Mouse (Mus musculus) large intestine, adult 2 months (tissue): ENCODE data around the gene Tmem189. TPM values are rescaled to one million over a fixed set of nuclear protein-coding genes. Genes with fewer than 3 reads are reported as not detected.

Experiments
- DNase-seq: peaks from one replicate; pipeline ENCODE4 v3.0.0-alpha.2; 2012; ENCODE audit warnings: low read depth, low spot score
- WGBS: fragments of 180-500 bp; shearing (Covaris S2); methylation state at CpG from one replicate; pipeline ENCODE4 v1.1.7; 2018; 5-methylcytosine and 5-hydroxymethylcytosine counted together
- polyA plus RNA-seq: library from polyadenylated mRNA; depleted of rRNA; stranded (reverse); fragments of >200 nt; gene quantifications from 2 replicates; pipeline ENCODE4 v1.2.3, GENCODE M21; 2012

The Tmem189 gene
- polyA plus RNA-seq, 1 experiment, result 19.3 TPM

DNA sequence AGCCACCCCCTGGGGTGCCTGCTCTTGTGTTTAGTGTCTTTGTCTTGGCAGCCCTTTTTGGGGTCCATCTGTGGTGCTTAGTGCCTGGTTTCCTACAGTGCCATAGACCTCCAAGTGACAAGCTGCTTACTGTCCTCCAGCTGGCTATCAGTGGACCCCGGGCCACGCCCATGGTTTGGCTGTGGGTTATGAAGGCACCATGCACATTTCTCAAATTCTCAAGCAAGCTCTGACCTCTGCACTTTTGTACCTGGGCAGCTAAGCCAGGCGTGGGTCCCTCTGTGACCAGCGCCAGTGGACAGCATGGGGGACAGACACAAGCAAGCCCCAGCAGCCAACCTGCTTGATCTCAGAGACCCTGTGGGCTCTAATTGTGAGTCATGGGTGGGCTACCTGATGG, 14.8 kb upstream of the Tmem189 start:
- no peak for DNase-seq
- WGBS, result 93% methylated on average over 4 of the region's 4 CpGs

DNA sequence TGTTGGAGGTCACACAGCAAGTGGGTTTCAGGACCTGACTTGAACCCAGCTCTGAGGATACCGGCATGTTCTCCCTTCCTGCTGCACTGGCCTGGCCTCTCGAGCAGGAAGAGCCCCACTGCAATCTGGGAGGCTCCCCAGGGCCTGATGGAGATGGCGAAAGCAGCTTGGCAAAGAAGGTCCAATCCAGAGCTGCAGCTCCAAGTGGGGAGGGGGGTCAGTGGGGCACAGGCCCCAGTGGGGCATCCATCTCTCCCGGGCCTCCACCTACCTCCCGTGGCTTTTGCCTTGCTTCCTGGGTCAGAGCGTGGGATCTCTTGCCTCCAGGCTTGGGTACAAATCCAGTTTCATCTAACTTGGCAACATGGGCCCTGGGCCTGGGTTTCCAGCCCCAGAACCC, 12.5 kb upstream of the Tmem189 start:
- WGBS, result 86% methylated on average over 6 of the region's 6 CpGs
- no peak for DNase-seq

DNA sequence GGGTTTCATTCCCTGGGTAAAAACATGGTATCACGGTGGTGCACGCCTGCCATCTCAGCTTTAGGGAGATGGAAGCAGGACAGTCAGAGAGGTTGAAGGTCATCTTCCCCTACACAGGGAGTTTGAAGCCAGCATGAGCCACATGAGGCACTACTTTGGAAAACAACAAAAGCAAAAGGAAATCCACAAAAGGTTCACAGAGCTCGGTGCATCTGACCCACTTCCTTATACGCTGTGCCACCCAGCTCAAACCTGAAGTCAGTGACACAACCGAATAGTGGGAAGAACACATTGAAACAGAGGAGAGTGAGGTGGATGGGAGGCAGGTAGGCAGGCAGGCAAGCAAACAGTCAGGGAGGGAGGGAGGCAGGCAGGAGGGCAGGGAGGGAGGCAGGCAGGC, 11.8 kb upstream of the Tmem189 start:
- DNase-seq, result no peak
- 60% methylated on average over 5 of the region's 5 CpGs for WGBS

DNA sequence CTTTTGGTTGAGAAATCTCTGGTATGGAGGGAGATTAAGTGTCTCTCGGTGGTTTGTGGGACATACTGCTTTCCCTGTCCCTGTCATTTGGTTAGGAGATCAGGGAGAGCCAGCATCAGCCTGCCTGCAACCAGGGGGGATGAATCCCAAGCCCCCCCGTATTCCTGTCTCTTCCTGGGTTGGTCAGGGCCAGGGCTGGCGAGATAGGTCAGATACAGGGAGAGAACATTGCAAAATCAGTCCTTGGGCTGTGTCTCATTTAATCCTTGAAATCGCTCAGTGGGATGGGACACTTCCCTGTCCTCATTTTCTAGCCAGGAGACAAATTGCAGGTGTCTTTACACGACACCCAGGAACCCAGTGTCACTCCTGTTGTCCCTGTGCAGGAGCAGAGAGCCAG, 10.4 kb upstream of the Tmem189 start:
- 71% methylated on average over 5 of the region's 5 CpGs for WGBS

DNA sequence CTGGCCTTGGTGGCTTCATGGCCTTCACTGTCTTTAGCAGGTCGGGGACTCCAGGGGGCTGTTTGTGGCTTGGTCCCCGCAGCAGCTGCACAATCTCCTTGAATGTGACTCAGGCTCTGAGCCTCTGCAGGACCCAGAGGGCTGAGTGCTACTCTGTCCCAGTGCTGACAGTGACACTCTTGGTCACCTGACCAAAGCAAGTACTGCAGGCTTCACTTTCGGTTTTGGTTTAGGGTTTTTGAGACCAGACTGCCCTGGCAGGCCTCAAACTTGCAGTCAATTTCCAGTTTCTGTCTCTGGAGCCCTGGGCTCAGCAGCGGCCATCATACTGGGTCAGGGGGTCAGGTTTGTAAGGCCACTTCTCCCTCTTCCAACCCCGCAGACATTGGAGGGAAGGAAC, 8.3 kb upstream of the Tmem189 start:
- DNase-seq, result peak; percentile 73
- 8% methylated on average over 5 of the region's 5 CpGs for WGBS

More for the DNA sequence above, 10.4 kb upstream of the Tmem189 start:
- no peak for DNase-seq

DNA sequence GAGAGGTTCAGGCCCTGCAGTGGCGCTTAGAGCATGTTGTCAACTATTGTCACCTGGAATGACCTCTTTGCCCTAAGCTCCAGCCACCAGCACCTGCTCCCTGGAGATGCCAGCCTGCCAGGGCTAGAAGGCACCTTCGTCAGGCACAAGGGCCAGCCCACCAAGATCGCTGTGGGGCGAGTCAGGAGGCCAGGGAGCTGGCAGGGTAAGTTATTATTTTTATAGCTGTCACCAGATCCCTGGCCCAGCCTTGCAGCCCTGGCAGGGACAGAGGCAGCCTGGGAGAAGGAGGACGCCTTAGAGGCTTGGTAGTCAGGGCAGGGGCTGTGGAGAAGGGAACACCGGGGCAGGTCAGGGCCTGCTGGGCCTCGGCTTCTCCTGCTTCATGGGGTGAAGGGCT, 6.5 kb upstream of the Tmem189 start:
- DNase-seq, result no peak
- WGBS, result 34% methylated on average over 7 of the region's 7 CpGs

DNA sequence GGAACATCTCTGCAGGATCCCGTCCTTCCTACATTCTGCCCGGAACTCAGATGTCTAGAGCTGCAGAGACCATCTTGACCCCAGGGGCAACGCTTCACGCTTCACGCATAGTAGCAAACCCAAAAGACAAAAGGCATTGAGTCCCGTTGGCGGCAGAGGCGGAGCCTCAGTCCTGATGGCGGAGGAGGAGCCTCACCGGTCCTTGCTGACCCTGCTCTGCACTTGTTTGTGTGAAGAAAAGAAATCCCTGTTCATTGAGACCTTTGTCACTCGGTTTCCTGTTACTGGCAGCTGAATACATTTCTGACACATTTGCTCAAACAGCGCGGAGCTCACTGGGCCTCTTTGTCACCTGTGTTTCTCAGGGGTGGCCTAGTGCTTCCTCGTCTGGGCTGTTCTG, 5.9 kb upstream of the Tmem189 start:
- 54% methylated on average over 14 of the region's 14 CpGs for WGBS
- no peak for DNase-seq

DNA sequence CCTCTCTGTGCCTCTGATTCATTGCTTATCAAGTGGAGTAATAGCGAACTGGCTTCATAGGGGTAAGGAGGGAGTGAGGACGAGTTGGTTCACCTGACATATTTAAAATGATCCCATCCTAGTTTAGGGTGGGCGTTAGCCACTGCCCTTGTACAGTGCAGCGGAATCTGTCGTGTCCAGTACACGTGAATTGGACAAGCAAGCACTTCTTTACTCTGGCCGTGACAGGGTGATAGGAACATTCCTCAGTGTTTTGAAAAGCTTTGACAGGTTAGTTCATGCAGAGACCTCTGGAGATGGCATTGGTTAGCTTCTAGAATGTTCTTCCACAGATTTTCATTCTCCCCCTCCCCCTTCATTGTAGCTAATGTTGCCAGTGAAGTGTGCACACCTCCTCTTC, 5.3 kb upstream of the Tmem189 start:
- no peak for DNase-seq
- WGBS, result 96% methylated on average over 7 of the region's 7 CpGs

DNA sequence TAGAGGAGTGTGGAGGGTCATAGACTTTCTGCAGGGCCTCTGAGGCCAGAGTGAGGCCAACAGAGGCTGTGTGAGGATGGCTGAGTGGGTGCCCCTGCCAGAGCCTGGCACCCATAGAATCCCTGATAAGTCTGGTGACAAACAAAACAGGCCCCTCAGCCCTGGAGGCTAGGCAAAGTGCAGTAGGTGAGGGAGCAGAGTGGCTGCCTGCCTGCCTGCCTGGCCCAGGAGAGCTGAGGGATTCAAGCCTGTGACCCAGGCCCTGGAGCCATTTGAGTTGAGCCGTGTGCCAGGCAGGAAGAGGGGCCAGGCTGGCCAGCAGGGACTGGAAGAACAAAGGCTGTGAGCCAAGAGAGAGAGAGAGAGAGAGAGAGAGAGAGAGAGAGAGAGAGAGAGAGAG, 4.6 kb upstream of the Tmem189 start:
- 50% methylated on average over 1 of the region's 1 CpGs for WGBS
- DNase-seq, result no peak

DNA sequence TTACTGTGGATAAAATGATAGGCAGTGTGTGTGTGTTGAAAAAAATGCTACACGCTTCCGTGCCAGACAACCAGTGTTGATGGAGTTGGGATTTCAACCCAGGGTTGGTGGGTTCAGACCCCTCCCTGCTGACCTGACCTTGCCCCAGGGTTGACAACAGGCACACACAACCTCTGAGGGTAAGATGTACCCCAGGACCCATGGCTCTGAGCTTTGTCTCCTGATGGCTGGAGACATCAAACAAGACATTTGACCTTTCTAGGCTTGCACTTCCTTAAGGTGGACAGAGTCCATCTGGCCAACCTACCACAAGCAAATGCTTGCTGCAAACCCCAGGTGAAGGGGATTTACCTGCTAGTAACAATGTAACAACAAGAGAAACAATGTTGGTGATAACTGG, 3.9 kb upstream of the Tmem189 start:
- 79% methylated on average over 2 of the region's 2 CpGs for WGBS

DNA sequence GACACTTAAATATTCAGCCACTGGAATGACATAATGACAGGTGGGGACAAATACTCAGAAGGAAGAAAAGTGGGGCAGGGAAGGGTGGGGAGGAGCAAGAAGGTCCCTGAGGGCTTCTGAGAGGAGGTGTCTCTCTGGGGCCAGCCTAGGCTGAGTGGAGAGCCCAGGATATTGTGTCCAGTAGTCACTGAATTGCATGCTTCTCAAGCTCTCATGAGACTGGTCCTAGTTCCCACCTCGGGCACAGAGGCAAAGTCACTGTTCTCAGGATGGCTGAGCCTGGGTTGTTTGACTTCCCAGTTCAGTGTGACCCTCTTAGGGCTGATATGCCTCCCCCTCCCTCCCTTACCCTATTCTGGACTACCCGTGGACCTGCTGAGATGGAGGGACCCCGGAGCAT, 3.2 kb upstream of the Tmem189 start:
- no peak for DNase-seq
- WGBS, result 63% methylated on average over 3 of the region's 3 CpGs

More for the DNA sequence above, 3.9 kb upstream of the Tmem189 start:
- DNase-seq, result no peak

DNA sequence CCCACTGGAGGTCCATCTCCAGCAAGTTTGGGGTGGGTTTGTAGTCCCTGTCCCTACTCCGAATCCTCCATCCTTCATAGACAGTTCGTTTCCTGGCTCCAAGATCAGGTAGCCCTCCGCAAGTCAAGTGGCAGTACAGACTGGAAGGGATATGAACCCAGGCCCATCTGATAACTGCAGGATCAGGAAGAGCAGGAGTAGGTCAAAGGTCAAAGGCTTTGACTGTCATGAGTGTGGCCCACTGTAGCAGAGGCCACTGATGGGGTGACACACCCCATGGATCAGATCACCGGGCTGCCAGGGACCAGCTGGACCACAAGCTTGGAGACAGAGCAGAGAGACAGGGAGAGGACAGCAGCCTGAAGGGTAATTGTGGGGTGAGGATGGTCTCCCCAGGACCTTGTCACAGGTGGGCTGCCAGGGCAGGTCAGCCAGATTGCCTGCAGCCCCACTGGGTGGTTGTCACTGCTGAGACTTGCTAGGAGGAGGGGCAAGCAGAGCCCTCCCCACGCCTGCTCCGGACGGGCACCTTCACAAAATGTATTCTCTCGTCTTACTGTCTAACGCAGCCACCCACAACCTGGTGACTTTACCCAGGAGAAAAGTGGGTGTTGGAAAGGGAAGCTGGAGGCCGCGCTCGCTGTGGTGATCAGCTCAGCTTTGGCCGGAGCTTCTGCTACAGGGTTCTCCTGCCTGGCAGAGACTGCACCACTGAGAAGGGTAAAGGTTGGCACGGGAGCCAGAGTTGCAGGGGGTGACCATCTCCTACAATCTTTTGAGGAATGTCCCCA, 2.4 kb upstream of the Tmem189 start:
- 69% methylated on average over 14 of the region's 14 CpGs for WGBS

DNA sequence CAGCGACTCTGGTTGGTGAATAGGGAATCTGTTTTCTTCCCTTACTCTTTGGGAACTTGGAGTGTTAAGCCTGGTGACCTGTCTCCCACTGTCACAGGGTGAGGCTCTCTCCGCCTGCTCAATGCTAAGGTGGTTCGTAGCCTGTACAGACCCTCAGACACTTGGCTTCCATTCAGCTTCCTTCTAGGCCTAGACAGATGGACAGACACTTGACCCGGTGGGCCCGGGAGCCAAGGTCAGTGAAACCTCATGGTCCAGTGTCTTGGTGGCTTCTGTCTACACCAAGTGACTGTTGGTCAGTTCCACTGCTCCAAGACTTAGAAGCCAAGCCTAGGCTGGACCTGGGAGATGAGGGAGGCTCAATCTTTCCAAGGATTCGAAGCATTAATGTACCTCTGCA, 1.8 kb upstream of the Tmem189 start:
- 65% methylated on average over 6 of the region's 6 CpGs for WGBS

More for the DNA sequence above, 2.4 kb upstream of the Tmem189 start:
- DNase-seq, result no peak

DNA sequence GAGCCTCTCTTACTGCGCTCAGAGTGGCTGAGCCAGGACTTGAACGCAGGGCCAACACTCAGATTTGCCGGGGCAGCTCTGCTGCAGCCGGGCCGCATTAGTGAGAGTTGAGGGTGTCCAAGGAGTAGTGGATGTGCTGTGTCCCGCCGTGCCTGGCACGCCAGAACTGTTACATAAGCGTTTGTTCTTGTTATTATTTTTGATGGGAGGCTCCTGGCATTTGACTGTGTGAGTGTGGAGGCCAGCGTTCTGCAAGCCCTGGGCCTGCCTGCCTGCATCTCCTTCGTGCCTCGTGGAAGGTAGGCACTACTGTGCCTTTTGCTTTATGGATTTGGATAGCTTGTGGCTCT, 1.3 kb upstream of the Tmem189 start:
- WGBS, result 18% methylated on average over 12 of the region's 12 CpGs
- DNase-seq, result no peak

More for the DNA sequence above, 1.8 kb upstream of the Tmem189 start:
- DNase-seq, result no peak

DNA sequence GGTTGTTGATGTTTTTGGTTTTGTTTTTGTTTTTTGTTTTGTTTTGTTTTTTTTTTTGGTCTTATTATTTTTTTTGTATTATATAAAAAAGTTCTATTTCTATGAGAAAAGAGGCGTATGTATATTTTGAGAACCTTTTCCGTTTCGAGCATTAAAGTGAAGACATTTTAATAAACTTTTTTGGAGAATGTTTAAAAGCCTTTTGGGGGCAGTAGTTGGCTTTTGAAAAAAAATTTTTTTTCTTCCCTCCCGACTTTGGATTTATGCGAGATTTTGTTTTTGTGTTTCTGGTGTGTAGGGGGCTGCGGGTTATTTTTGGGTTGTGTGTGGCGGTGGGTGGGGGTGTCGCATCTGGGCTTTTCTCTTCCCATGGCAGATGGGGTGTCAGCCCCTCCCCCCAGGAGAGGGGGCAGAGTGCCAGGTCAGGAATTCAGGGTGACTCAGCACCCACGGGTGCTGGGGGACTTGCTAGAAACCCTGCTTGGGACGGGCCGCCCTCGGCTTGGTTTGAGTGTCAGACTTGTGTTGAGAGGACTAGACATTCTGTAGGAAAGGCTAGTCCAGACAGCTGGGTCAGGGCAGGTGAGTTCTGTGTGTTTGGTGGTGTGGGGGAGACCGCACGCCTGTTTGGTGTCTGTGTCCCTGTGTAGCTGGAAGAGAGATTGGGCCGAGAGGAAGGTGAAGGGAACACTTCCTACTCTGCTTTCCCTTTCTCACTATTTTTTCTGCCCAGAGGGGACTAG, 768 bp upstream of the Tmem189 start:
- no peak for DNase-seq
- 10% methylated on average over 15 of the region's 15 CpGs for WGBS

DNA sequence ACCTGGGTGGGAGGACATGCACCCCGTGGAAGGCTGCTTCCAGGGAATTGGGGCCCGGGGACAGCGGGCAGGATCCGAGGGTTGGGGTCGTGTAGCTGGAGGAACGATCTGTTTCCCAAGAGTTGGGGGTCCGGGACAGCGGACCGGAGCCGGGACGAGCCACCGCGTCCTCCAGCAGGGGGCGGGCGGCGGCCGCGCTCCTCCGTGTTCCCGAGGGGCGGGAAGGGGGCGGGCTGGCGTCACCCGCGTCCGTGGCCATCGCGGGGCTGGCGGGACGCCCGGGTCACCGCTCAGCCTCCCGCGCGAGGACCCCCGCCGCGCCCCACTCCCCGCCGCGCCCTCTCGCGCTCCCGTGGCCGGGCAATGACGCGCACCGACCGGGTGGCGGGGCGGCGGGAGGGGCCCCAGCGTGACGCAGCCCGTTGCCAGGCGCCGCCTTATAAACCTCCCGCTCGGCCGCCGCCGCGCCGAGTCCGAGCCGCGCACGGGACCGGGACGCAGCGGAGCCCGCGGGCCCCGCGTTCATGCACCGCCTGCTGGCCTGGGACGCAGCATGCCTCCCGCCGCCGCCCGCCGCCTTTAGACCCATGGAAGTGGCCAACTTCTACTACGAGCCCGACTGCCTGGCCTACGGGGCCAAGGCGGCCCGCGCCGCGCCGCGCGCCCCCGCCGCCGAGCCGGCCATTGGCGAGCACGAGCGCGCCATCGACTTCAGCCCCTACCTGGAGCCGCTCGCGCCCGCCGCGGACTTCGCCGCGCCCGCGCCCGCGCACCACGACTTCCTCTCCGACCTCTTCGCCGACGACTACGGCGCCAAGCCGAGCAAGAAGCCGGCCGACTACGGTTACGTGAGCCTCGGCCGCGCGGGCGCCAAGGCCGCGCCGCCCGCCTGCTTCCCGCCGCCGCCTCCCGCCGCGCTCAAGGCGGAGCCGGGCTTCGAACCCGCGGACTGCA, 847 bp downstream of the Tmem189 start, which contains the start of gene Cebpb:
Gene Cebpb, plus strand, starts transcription at position 418 of the 954 bp plus-strand sequence.
- DNase-seq, result no peak
- under 1% methylated on average over 119 of the region's 147 CpGs for WGBS

DNA sequence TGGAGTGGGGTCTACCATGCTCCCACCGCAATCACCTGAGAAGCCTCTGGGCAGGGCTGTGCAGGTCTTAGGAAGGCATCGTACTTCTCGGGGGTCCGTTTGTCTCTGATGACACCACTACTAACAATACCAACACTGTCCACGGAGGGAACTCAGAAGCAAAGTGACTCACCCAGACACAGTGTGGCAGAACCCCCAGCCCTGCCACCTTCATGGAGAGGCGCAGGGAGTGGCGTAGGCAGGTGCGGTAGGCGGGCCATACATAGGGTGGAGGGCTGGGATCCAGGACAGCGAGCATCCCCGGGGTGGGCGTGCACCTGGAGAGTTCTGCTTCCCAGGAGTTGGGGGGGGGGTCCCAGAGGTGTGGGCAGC, 1.5 kb downstream of the Tmem189 start:
- 49% methylated on average over 12 of the region's 12 CpGs for WGBS
- DNase-seq, result no peak

DNA sequence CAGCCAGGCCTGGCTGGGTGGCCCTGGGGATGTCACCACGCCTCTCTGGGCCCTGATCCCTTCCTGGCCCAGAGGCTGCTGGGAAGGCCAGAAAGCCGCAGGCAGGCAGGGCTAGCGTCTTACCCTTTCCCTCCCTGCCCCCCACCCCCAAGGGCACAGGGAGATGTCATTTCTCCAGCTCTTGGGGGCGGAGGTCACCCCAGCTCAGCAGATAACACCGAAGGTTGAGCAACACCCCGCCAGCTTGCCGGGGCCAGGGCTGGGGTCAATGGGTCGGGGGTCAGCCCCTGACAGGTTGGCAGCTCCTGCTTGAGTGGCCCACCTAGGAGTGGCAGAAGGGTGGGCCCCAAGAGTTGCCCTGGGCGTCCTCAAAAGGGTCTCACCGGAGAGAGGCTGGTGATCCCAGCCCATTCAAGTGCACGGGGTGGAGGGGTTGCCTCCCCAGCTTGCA, 1.9 kb downstream of the Tmem189 start:
- 69% methylated on average over 11 of the region's 11 CpGs for WGBS

DNA sequence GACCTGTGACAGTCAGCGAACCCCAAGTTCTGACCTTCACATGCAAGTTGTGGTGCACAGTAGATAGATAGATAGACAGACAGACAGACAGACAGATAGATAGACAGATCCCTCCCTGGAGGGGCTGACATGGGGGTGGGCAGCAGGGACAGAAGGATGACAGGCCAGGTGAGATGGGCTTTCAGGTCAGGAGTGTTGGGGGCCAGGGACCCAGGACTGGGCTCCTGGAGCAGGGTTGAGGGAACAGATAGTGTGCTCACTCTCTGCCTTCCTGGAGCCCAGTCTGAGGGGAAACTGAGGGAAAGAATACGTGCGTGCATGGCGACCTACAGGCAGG, 2.4 kb downstream of the Tmem189 start:
- WGBS, result 92% methylated on average over 4 of the region's 4 CpGs
- no peak for DNase-seq

More for the DNA sequence above, 1.9 kb downstream of the Tmem189 start:
- DNase-seq, result no peak
